Mouse (Mus musculus) MEL (cell line): ENCODE results near the gene Rec8. TPM values are rescaled to one million over a fixed set of nuclear protein-coding genes. Genes with fewer than 3 reads are reported as not detected.

ENCODE experiments used
- DNase-seq: peaks from one replicate; pipeline ENCODE4 v3.0.0; 2011; ENCODE audit warnings: low read depth, low spot score
- H3K27ac ChIP-seq: 2 replicates; pipeline ENCODE4 v1.5.1; 2012; ENCODE audit warnings: low read depth, mild to moderate bottlenecking, control low read depth, low read length, moderate library complexity; ENCODE audit not compliant: control insufficient read depth
- H3K27me3 ChIP-seq, 2 experiments: fragments of 150-350 bp in 1 of 2; sonication (generic) in 1 of 2; 2 replicates each; pipeline ENCODE4 v1.6.1; 2012; ENCODE audit warnings: low read length in 2 of 2, mild to moderate bottlenecking in 2 of 2, improper control_type of control experiment in 1 of 2, moderate library complexity in 1 of 2; ENCODE audit not compliant: insufficient read depth in 2 of 2, control insufficient read depth in 1 of 2
- H3K36me3 ChIP-seq, 2 experiments: 2 replicates each; pipeline ENCODE4 v1.6.1; 2012 to 2014; ENCODE audit warnings: low read length in 2 of 2, improper control_type of control experiment in 1 of 2, inconsistent platforms in 1 of 2, mild to moderate bottlenecking in 1 of 2; ENCODE audit not compliant: insufficient read depth in 2 of 2, control insufficient read depth in 1 of 2
- H3K4me1 ChIP-seq, 2 experiments: fragments of 150-350 bp in 1 of 2; sonication (generic) in 1 of 2; 2 replicates each; pipeline ENCODE4 v1.6.1; 2012; ENCODE audit warnings: low read length in 2 of 2, improper control_type of control experiment in 1 of 2, mild to moderate bottlenecking in 1 of 2; ENCODE audit not compliant: insufficient read depth in 2 of 2, control insufficient read depth in 1 of 2
- H3K4me3 ChIP-seq, 2 experiments: fragments of 150-350 bp in 1 of 2; sonication (generic) in 1 of 2; 2 replicates each; pipeline ENCODE4 v1.5.1; 2012; ENCODE audit warnings: low read depth in 2 of 2, low read length in 2 of 2, mild to moderate bottlenecking in 2 of 2, moderate library complexity in 2 of 2, control low read depth in 1 of 2, improper control_type of control experiment in 1 of 2; ENCODE audit not compliant: control insufficient read depth in 1 of 2, insufficient read depth in 1 of 2
- H3K79me2 ChIP-seq: 2 replicates; pipeline ENCODE4 v1.6.1; 2012; ENCODE audit warnings: mild to moderate bottlenecking, low read length, moderate library complexity; ENCODE audit not compliant: control insufficient read depth, poor library complexity, insufficient read depth
- H3K9ac ChIP-seq: 2 replicates; pipeline ENCODE4 v1.6.1; 2012; ENCODE audit warnings: low read depth, mild to moderate bottlenecking, control low read depth, low read length, moderate library complexity; ENCODE audit not compliant: control insufficient read depth, poor library complexity, severe bottlenecking
- H3K9me3 ChIP-seq: fragments of 150-350 bp; sonication (generic); replicated peaks from 2 replicates; pipeline ENCODE4 v1.6.1; 2012; ENCODE audit warnings: mild to moderate bottlenecking, low read length, improper control_type of control experiment, moderate library complexity; ENCODE audit not compliant: insufficient read depth
- BHLHE40 ChIP-seq: IDR thresholded peaks from 2 replicates; pipeline ENCODE4 v1.6.1; 2012; ENCODE audit warnings: low read depth, mild to moderate bottlenecking, inconsistent platforms, low read length, improper control_type of control experiment, borderline replicate concordance
- CHD1 ChIP-seq: IDR thresholded peaks from 2 replicates; pipeline ENCODE4 v1.6.1; 2012; ENCODE audit warnings: low read depth, mild to moderate bottlenecking, inconsistent platforms, low read length, improper control_type of control experiment
- CHD2 ChIP-seq: IDR thresholded peaks from 2 replicates; pipeline ENCODE4 v1.6.1; 2011; ENCODE audit warnings: low read length, improper control_type of control experiment
- CTCF ChIP-seq, 3 experiments: IDR thresholded peaks in 2 of 3; conservative IDR thresholded peaks in 1 of 3; 2 replicates each; pipeline ENCODE4 v1.5.1; 2011 to 2012; ENCODE audit warnings: low read length in 3 of 3, low read depth in 2 of 3, mild to moderate bottlenecking in 2 of 3, improper control_type of control experiment in 1 of 3, inconsistent platforms in 1 of 3, mixed read lengths in 1 of 3, moderate library complexity in 1 of 3; ENCODE audit not compliant: control insufficient read depth in 1 of 3, insufficient read depth in 1 of 3, poor library complexity in 1 of 3, severe bottlenecking in 1 of 3
- E2F4 ChIP-seq: IDR thresholded peaks from 2 replicates; pipeline ENCODE4 v1.6.1; 2011; ENCODE audit warnings: low read depth, low read length, improper control_type of control experiment, borderline replicate concordance
- ELF1 ChIP-seq: IDR thresholded peaks from 2 replicates; pipeline ENCODE4 v1.6.1; 2014; ENCODE audit warnings: low read depth, mild to moderate bottlenecking, inconsistent platforms, low read length, improper control_type of control experiment, moderate library complexity
- GABPA ChIP-seq: IDR thresholded peaks from 2 replicates; pipeline ENCODE4 v1.6.1; 2012; ENCODE audit warnings: low read depth, mild to moderate bottlenecking, inconsistent platforms, low read length, improper control_type of control experiment, moderate library complexity
- GATA1 ChIP-seq: IDR thresholded peaks from 2 replicates; pipeline ENCODE4 v1.6.1; 2011; ENCODE audit warnings: low read depth, low read length, improper control_type of control experiment
- JUND ChIP-seq: IDR thresholded peaks from 2 replicates; pipeline ENCODE4 v1.6.1; 2011; ENCODE audit warnings: low read depth, mild to moderate bottlenecking, improper control_type of control experiment, low read length
- KAT2A ChIP-seq: conservative IDR thresholded peaks from 2 replicates; pipeline ENCODE4 v1.6.1; 2012; ENCODE audit warnings: low read depth, low read length, improper control_type of control experiment, inconsistent platforms
- MAFK ChIP-seq: IDR thresholded peaks from 2 replicates; pipeline ENCODE4 v1.6.1; 2011; ENCODE audit warnings: low read depth, mild to moderate bottlenecking, low read length, improper control_type of control experiment, borderline replicate concordance
- MAX ChIP-seq: IDR thresholded peaks from 2 replicates; pipeline ENCODE4 v1.6.1; 2011; ENCODE audit warnings: low read length, improper control_type of control experiment
- MEF2A ChIP-seq: IDR thresholded peaks from 2 replicates; pipeline ENCODE4 v1.6.1; 2014; ENCODE audit warnings: low read depth, mild to moderate bottlenecking, inconsistent platforms, low read length, improper control_type of control experiment; ENCODE audit not compliant: poor library complexity, insufficient replicate concordance, severe bottlenecking; ENCODE audit errors: extremely low read depth
- MXI1 ChIP-seq: IDR thresholded peaks from 2 replicates; pipeline ENCODE4 v1.6.1; 2011; ENCODE audit warnings: mild to moderate bottlenecking, low read depth, low read length, improper control_type of control experiment
- NRF1 ChIP-seq: IDR thresholded peaks from 2 replicates; pipeline ENCODE4 v1.6.1; 2014; ENCODE audit warnings: low read depth, mild to moderate bottlenecking, inconsistent platforms, low read length, improper control_type of control experiment, moderate library complexity; ENCODE audit not compliant: poor library complexity, insufficient read depth, severe bottlenecking
- POLR2A ChIP-seq, 2 experiments: IDR thresholded peaks; 2 replicates each; pipeline ENCODE4 v1.6.1; 2011 to 2012; ENCODE audit warnings: low read length in 2 of 2, mild to moderate bottlenecking in 2 of 2, control low read depth in 1 of 2, improper control_type of control experiment in 1 of 2, low read depth in 1 of 2, moderate library complexity in 1 of 2; ENCODE audit not compliant: control insufficient read depth in 1 of 2, insufficient read depth in 1 of 2, poor library complexity in 1 of 2
- POLR2AphosphoS2 ChIP-seq: IDR thresholded peaks from 2 replicates; pipeline ENCODE4 v1.6.1; 2011; ENCODE audit warnings: low read length, improper control_type of control experiment
- TBP ChIP-seq: IDR thresholded peaks from 2 replicates; pipeline ENCODE4 v1.8.0; 2011; ENCODE audit warnings: low read depth, low read length, improper control_type of control experiment
- TCF12 ChIP-seq: IDR thresholded peaks from 2 replicates; pipeline ENCODE4 v1.6.1; 2014; ENCODE audit warnings: low read depth, mild to moderate bottlenecking, inconsistent platforms, low read length, improper control_type of control experiment, moderate library complexity
- ZC3H11A ChIP-seq: IDR thresholded peaks from 2 replicates; pipeline ENCODE4 v1.6.1; 2012; ENCODE audit warnings: low read depth, mild to moderate bottlenecking, inconsistent platforms, low read length, improper control_type of control experiment
- ZKSCAN1 ChIP-seq: IDR thresholded peaks from 2 replicates; pipeline ENCODE4 v1.6.1; 2012; ENCODE audit warnings: low read depth, mild to moderate bottlenecking, inconsistent platforms, low read length, improper control_type of control experiment, moderate library complexity
- ZMIZ1 ChIP-seq: IDR thresholded peaks from 2 replicates; pipeline ENCODE4 v1.6.1; 2012; ENCODE audit warnings: low read depth, mild to moderate bottlenecking, inconsistent platforms, low read length, improper control_type of control experiment, moderate library complexity
- polyA plus RNA-seq, 2 experiments: library from polyadenylated mRNA; stranded (reverse) in 1 of 2; unstranded in 1 of 2; fragments of >175 nt in 1 of 2; fragments of >200 nt in 1 of 2; gene quantifications; 2 replicates each; pipeline versions ENCODE4 v1.2.1 to v1.2.4; 2012; ENCODE audit warnings: low replicate concordance in 2 of 2, low read depth in 1 of 2; ENCODE audit not compliant: insufficient read length in 2 of 2, insufficient read depth in 1 of 2, missing spikeins in 1 of 2
- total RNA-seq: library from RNA; depleted of rRNA; stranded (reverse); fragments of 300-350 nt; gene quantifications from 2 replicates; pipeline ENCODE4 v1.2.3, GENCODE M21; 2012; rRNA removed

Rec8 gene
- total and polyA plus RNA-seq, 3 experiments: 1.5 to 2.5 TPM; not detected in 1

DNA sequence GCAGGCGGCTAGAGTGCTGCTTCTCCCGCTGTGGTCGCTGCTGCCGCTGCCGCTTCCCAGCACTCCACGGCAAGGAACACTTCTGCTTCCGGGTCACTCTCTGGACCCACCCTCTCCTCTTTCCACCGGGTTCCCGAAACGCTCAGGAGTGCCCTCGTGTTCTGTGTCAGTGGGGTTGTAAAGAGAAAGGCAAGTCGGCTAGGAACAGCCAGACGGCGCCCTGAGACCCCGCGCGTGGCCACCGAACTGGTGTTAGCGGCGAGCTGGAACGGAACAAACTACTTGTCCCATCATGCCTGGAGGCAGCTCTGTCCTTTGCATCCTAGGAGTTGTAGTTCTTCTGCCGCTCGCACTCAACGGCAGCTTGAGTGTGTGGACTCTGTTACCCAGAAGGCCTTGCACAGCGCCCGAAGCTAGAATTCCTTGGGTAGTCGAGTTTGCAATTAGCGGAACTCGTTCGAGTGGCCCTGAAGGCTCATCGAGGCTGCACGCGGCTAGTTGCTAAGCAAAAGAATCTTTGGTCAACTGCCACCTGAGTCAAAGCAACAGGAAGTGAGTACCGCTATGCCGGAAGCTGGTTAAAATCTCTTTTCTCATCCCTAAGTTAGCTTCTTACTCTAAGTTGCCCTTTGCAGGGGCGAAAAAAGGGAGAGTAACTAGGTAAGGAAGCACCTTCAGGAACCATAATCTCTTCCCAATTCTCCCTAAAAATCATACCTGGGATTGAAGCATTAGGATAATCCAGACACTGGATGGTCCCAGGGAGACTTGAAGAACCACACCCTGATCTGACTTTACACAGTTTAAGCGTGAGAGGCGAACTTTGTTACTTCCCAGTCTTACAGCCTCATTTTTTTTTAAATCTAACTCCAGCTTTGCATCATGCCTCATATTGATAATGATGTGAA, 54.2 kb downstream of the Rec8 start, which contains the start of the genes Gmpr2 and Nedd8 (continued):
- TF ChIP-seq POLR2AphosphoS2: peak; percentile 82
- peak; percentile 72 for TF ChIP-seq CHD2
- no peak for TF ChIP-seq MEF2A
- peak; percentile 97 for TF ChIP-seq MXI1
- TF ChIP-seq ZKSCAN1: no peak
- 0 out of 2 replicates have a peak, but pooled peaks have one; percentile 50 for TF ChIP-seq ZMIZ1
- TF ChIP-seq CHD1: no peak
- no peak for TF ChIP-seq CTCF (IDR thresholded peaks at IDR 0.05 in 2 of 3, conservative IDR thresholded peaks at IDR 0.05 in 1 of 3; ENCODE audit: control insufficient read depth in 1 of 3, insufficient read depth in 1 of 3, low read depth in 2 of 3, low read length in 3 of 3, poor library complexity in 1 of 3, severe bottlenecking in 1 of 3)
- no peak for TF ChIP-seq GATA1
- no peak for TF ChIP-seq MAFK
- 0 out of 2 replicates have a peak, but pooled peaks have one; percentile 23 for TF ChIP-seq TCF12
- TF ChIP-seq MAX: peak; percentile 96
- TF ChIP-seq E2F4: 0 out of 2 replicates have a peak, but pooled peaks have one; percentile 50
- peak; percentile 83 for TF ChIP-seq ELF1
- TF ChIP-seq TBP: peak; percentile 49

DNA sequence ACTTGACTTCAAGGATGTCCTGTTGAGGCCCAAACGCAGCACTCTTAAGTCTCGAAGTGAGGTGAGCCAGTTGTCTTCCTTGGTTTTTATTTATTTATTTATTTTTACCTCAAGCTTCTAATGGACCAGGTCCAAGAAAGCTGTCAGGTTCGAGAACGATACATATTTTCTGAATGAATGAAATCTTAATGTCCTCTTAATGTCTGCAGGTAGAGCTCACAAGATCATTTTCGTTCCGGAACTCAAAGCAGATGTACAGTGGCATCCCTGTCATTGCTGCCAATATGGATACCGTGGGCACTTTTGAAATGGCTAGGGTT, 54.9 kb downstream of the Rec8 start:
- no peak for DNase-seq
- H3K27me3 ChIP-seq: no peaks in the 10 kb centered on the region
- peak overlapping the region; percentile 71 for H3K9ac ChIP-seq
- H3K79me2 ChIP-seq: peaks cover 29% of the 10 kb centered on the region
- H3K27ac ChIP-seq: peak overlapping the region; percentile 78
- peaks cover 2 to 33% of the 10 kb centered on the region in 2 experiments; a peak in 3 of 4 replicates for H3K36me3 ChIP-seq
- H3K4me3 ChIP-seq: peak overlapping the region; percentile 63 to 69
- TF ChIP-seq NRF1 (no peak), KAT2A (no peak), ZMIZ1 (no peak), ZC3H11A (no peak), CTCF (IDR thresholded peaks at IDR 0.05 in 2 of 3, conservative IDR thresholded peaks at IDR 0.05 in 1 of 3; ENCODE audit: control insufficient read depth in 1 of 3, insufficient read depth in 1 of 3, low read depth in 2 of 3, low read length in 3 of 3, poor library complexity in 1 of 3, severe bottlenecking in 1 of 3) (no peak), GABPA (no peak), CHD1 (no peak), JUND (no peak), ZKSCAN1 (no peak), MXI1 (no peak), POLR2A (IDR thresholded peaks at IDR 0.05; ENCODE audit: control insufficient read depth in 1 of 2, insufficient read depth in 1 of 2, low read depth in 1 of 2, low read length in 2 of 2, poor library complexity in 1 of 2) (no peak), MAFK (no peak), BHLHE40 (no peak), CHD2 (no peak)
- peaks cover 4 to 12% of the 10 kb centered on the region in 2 experiments; a peak in 3 of 4 replicates for H3K4me1 ChIP-seq
- H3K9me3 ChIP-seq: no peaks in the 10 kb centered on the region

Other genes with a start within 250 kb of the Rec8 start
Only the 30 nearest of the 32 such genes appear.
- 19.9 and 22.7 TPM in 2 replicates for gene Dhrs4, start 139.3 kb upstream of the Rec8 start, total RNA-seq
- gene Dhrs4, start 139.3 kb upstream of the Rec8 start, polyA plus RNA-seq: 10 to 100 TPM in 1 of 2 experiments, not detected in 1; 34.2 TPM
- 0.23 and 0.27 TPM in 2 replicates for gene Carmil3, start 127.4 kb upstream of the Rec8 start, total RNA-seq
- gene Carmil3, start 127.4 kb upstream of the Rec8 start, polyA plus RNA-seq: 1 to 10 TPM in 1 of 2 experiments, not detected in 1; 2.6 TPM
- not detected in 2 replicates for gene Cpne6, start 107.6 kb upstream of the Rec8 start, total RNA-seq
- not detected for gene Cpne6, start 107.6 kb upstream of the Rec8 start, polyA plus RNA-seq
- gene Nrl, start 93.1 kb upstream of the Rec8 start, total RNA-seq: not detected in 2 replicates
- gene Nrl, start 93.1 kb upstream of the Rec8 start, polyA plus RNA-seq: not detected
- gene Pck2, start 77.8 kb upstream of the Rec8 start, total RNA-seq: 17.0 and 64.4 TPM in 2 replicates
- 100 to 1,000 TPM in 1 of 2 experiments, 10 to 100 TPM in 1; 63.7 to 103 TPM for gene Pck2, start 77.8 kb upstream of the Rec8 start, polyA plus RNA-seq
- gene Dcaf11, start 58.0 kb upstream of the Rec8 start, total RNA-seq: 24.3 and 27.7 TPM in 2 replicates
- 10 to 100 TPM in 1 of 2 experiments, not detected in 1; 37.9 TPM for gene Dcaf11, start 58.0 kb upstream of the Rec8 start, polyA plus RNA-seq
- 0.73 and 0.92 TPM in 2 replicates for gene A730061H03Rik, start 57.6 kb upstream of the Rec8 start, total RNA-seq
- under 1 TPM in 1 of 2 experiments, not detected in 1; 0.86 TPM for gene A730061H03Rik, start 57.6 kb upstream of the Rec8 start, polyA plus RNA-seq
- gene Fitm1, start 42.4 kb upstream of the Rec8 start, total RNA-seq: not detected in 2 replicates
- under 1 TPM in 1 of 2 experiments, not detected in 1; 0.07 TPM for gene Fitm1, start 42.4 kb upstream of the Rec8 start, polyA plus RNA-seq
- gene Psme1, start 39.9 kb upstream of the Rec8 start, total RNA-seq: 73.8 and 85.9 TPM in 2 replicates
- gene Psme1, start 39.9 kb upstream of the Rec8 start, polyA plus RNA-seq: 100 to 1,000 TPM in 1 of 2 experiments, not detected in 1; 205 TPM
- gene Emc9, start 32.7 kb upstream of the Rec8 start, total RNA-seq: 55.4 and 59.4 TPM in 2 replicates
- 10 to 100 TPM in 1 of 2 experiments, not detected in 1; 38.7 TPM for gene Emc9, start 32.7 kb upstream of the Rec8 start, polyA plus RNA-seq
- 98.1 and 143 TPM in 2 replicates for gene Psme2, start 26.9 kb upstream of the Rec8 start, total RNA-seq
- gene Psme2, start 26.9 kb upstream of the Rec8 start, polyA plus RNA-seq: 100 to 1,000 TPM in 1 of 2 experiments, not detected in 1; 231 TPM
- 10.7 and 12.9 TPM in 2 replicates for gene Rnf31, start 26.3 kb upstream of the Rec8 start, total RNA-seq
- 10 to 100 TPM in 1 of 2 experiments, not detected in 1; 24.5 TPM for gene Rnf31, start 26.3 kb upstream of the Rec8 start, polyA plus RNA-seq
- 5.0 and 8.5 TPM in 2 replicates for gene Irf9, start 14.5 kb upstream of the Rec8 start, total RNA-seq
- 10 to 100 TPM in 1 of 2 experiments, not detected in 1; 14.8 TPM for gene Irf9, start 14.5 kb upstream of the Rec8 start, polyA plus RNA-seq
- gene Ipo4, start 17.9 kb downstream of the Rec8 start, total RNA-seq: 46.2 and 54.1 TPM in 2 replicates
- gene Ipo4, start 17.9 kb downstream of the Rec8 start, polyA plus RNA-seq: 100 to 1,000 TPM in 1 of 2 experiments, not detected in 1; 132 TPM
- not detected in 2 replicates for gene Gm49378, start 19.9 kb downstream of the Rec8 start, total RNA-seq
- gene Gm49378, start 19.9 kb downstream of the Rec8 start, polyA plus RNA-seq: 1 to 10 TPM in 1 of 2 experiments, not detected in 1; 4.6 TPM
- 49.4 and 60.5 TPM in 2 replicates for gene Tm9sf1, start 25.8 kb downstream of the Rec8 start, total RNA-seq
- 10 to 100 TPM in 1 of 2 experiments, not detected in 1; 80.1 TPM for gene Tm9sf1, start 25.8 kb downstream of the Rec8 start, polyA plus RNA-seq
- gene Tssk4, start 32.1 kb downstream of the Rec8 start, total RNA-seq: 0.08 and 0.10 TPM in 2 replicates
- gene Tssk4, start 32.1 kb downstream of the Rec8 start, polyA plus RNA-seq: under 1 TPM in 1 of 2 experiments, not detected in 1; 0.40 TPM
- 25.5 and 30.6 TPM in 2 replicates for gene Mdp1, start 42.5 kb downstream of the Rec8 start, total RNA-seq
- gene Mdp1, start 42.5 kb downstream of the Rec8 start, polyA plus RNA-seq: 10 to 100 TPM in 1 of 2 experiments, not detected in 1; 25.6 TPM
- gene Gmpr2, start 53.9 kb downstream of the Rec8 start, total RNA-seq: 22.3 and 24.5 TPM in 2 replicates
- gene Gmpr2, start 53.9 kb downstream of the Rec8 start, polyA plus RNA-seq: 10 to 100 TPM in 1 of 2 experiments, not detected in 1; 28.8 TPM
- gene Nedd8, start 54.1 kb downstream of the Rec8 start, total RNA-seq: 515 and 516 TPM in 2 replicates
- 100 to 1,000 TPM in 1 of 2 experiments, not detected in 1; 528 TPM for gene Nedd8, start 54.1 kb downstream of the Rec8 start, polyA plus RNA-seq
- gene Tinf2, start 63.8 kb downstream of the Rec8 start, total RNA-seq: 27.2 and 27.8 TPM in 2 replicates
- gene Tinf2, start 63.8 kb downstream of the Rec8 start, polyA plus RNA-seq: 10 to 100 TPM in 1 of 2 experiments, not detected in 1; 53.0 TPM
- 5.8 and 6.2 TPM in 2 replicates for gene Tgm1, start 95.9 kb downstream of the Rec8 start, total RNA-seq
- 10 to 100 TPM in 1 of 2 experiments, not detected in 1; 11.4 TPM for gene Tgm1, start 95.9 kb downstream of the Rec8 start, polyA plus RNA-seq
- gene Rabggta, start 104.2 kb downstream of the Rec8 start, total RNA-seq: 21.8 and 22.8 TPM in 2 replicates
- gene Rabggta, start 104.2 kb downstream of the Rec8 start, polyA plus RNA-seq: 10 to 100 TPM in 1 of 2 experiments, not detected in 1; 32.0 TPM
- gene Dhrs1, start 127.7 kb downstream of the Rec8 start, total RNA-seq: 20.0 and 21.7 TPM in 2 replicates
- 10 to 100 TPM in 1 of 2 experiments, not detected in 1; 48.8 TPM for gene Dhrs1, start 127.7 kb downstream of the Rec8 start, polyA plus RNA-seq
- 46.1 and 47.8 TPM in 2 replicates for gene Nop9, start 127.7 kb downstream of the Rec8 start, total RNA-seq
- 100 to 1,000 TPM in 1 of 2 experiments, not detected in 1; 112 TPM for gene Nop9, start 127.7 kb downstream of the Rec8 start, polyA plus RNA-seq
- gene Cideb, start 140.4 kb downstream of the Rec8 start, total RNA-seq: 1.7 and 2.4 TPM in 2 replicates
- under 1 TPM in 1 of 2 experiments, not detected in 1; 0.53 TPM for gene Cideb, start 140.4 kb downstream of the Rec8 start, polyA plus RNA-seq
- 0.19 and 0.59 TPM in 2 replicates for gene Ltb4r2, start 143.4 kb downstream of the Rec8 start, total RNA-seq
- gene Ltb4r2, start 143.4 kb downstream of the Rec8 start, polyA plus RNA-seq: under 1 TPM in 1 of 2 experiments, not detected in 1; 0.52 TPM
- 0.35 and 0.65 TPM in 2 replicates for gene Ltb4r1, start 147.9 kb downstream of the Rec8 start, total RNA-seq
- gene Ltb4r1, start 147.9 kb downstream of the Rec8 start, polyA plus RNA-seq: 1 to 10 TPM in 1 of 2 experiments, not detected in 1; 1.5 TPM
- gene Adcy4, start 166.1 kb downstream of the Rec8 start, total RNA-seq: 0.19 and 0.29 TPM in 2 replicates
- gene Adcy4, start 166.1 kb downstream of the Rec8 start, polyA plus RNA-seq: under 1 TPM in 1 of 2 experiments, not detected in 1; 0.35 TPM
- gene Ripk3, start 170.8 kb downstream of the Rec8 start, total RNA-seq: 67.1 and 77.4 TPM in 2 replicates
- 100 to 1,000 TPM; 123 to 124 TPM for gene Ripk3, start 170.8 kb downstream of the Rec8 start, polyA plus RNA-seq